Mouse (Mus musculus) heart, postnatal 0 days (tissue): Measurements from ENCODE around the gene Cacng1.

Source experiments
- CTCF ChIP-seq: IDR thresholded peaks from 2 replicates; pipeline ENCODE4 v1.5.1; 2016; ENCODE audit warnings: antibody characterized with exemption, control low read depth, low read depth
- EP300 ChIP-seq: IDR thresholded peaks from 2 replicates; pipeline ENCODE4 v1.6.1; 2016; ENCODE audit warnings: antibody characterized with exemption, low read depth

DNA sequence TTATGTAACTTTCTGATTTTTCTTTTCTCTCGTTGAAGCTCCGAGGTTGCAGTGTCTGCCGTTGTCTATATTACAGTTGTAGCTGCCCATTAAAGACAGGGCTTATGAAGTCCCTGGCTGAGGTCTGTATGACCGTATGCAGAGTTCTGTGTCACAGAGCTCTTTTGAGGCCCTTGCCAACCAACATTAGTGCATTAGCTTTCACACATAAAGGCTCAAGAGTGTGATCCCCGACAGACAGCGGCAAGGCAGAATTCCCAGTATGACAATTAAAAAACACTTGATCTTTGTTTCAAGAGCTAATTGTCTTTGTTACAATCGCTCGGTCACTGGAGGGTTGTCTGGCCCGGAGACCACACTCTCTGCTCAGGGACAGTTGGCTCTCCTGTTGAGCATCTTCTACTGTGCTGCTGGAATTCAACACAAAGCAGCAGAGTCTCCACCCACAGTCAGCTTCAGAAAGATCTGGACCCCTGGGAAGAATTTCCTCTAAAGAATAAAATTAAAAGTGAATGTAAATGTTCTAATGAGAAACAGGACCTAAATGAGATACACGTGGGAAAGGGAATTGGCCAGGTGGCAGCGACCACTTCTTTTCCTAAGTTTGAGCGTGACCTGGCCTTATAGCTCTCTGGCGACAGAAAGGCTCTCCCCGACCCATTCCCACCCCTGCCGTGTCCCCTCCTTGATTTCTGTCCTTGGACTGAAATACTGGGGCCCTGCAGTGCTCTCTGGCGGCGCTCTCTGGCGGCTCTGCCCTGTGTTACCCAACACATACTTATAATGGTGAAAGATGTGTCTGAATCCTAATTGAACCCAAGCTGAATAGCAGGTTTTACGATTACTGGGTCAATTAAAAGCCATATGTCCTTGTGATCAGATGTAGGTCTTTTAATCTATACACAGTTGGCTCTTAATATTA is 32.5 kb downstream of the Cacng1 start:
- TF ChIP-seq EP300 (no peak), CTCF (no peak)
